Mouse (Mus musculus) brain, adult 2 months (tissue): ENCODE measurements around the gene Gm13275.
"Not testable (repeated sequence)": the region's sequence is repeated elsewhere in the genome, so short reads cannot be mapped to it uniquely, and the experiment has no call there.

Source experiments
- DNase-seq: peaks from one replicate; pipeline ENCODE4 v3.0.0; 2011; ENCODE audit warnings: low read depth, low spot score

Gene Gm13275

DNA sequence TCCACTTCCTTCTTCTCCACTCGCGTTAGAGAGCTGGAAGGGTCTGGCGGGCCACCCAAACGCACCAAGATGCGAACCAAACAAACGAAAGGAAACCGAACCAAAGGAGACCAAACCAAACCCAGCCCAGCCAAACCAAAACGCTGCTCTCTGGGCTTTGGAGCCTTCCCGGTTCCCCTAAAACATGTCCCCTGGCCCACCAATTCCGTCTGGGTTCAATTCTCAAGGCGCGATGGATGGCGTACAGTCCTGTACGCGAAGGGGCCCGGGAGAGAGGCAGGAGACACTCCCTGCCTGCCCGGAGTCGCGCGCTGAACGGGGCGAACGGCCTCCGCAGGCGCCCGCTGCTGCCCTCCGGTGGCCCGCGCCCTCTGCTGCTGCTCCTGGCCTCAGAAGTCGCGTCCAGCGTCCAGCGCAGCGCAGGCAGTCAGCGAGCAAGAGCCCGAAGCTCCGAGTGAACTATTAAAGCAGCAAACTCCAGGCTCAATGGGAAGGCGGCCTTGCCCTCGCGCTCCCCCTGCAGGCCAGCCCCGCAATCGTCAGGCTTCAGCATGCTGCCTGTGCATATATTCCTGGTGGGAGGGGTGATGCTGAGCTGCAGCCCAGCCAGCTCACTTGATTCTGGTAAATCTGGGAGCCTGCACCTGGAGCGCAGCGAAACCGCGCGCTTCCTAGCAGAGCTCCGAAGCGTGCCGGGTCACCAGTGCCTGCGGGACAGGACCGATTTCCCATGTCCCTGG is at the start of gene Gm13275:
Gene Gm13275 (plus strand): TSS at position 552 of the 740 bp plus-strand sequence.
- not testable (repeated sequence) for DNase-seq

- DNase-seq, result no peak
Observed at GRCm38 (mm10) chr4:88749926-88750325, 44.4 kb upstream of the Gm13275 start.

GRCm38 (mm10) chr4:88754818-88755340 is 39.4 kb upstream of the Gm13275 start, which contains the start of gene Gm13271:
Gene Gm13271, plus strand, starts transcription at chr4:88754868.
- not testable (repeated sequence) for DNase-seq

GRCm38 (mm10) chr4:88756581-88757513 is 37.4 kb upstream of the Gm13275 start:
- DNase-seq, result not testable (repeated sequence)

- DNase-seq, result peak; percentile 90
Observed at GRCm38 (mm10) chr4:88757628-88758031, 36.7 kb upstream of the Gm13275 start.

GRCm38 (mm10) chr4:88758751-88759150 is 35.5 kb upstream of the Gm13275 start:
- not testable (repeated sequence) for DNase-seq

DNA sequence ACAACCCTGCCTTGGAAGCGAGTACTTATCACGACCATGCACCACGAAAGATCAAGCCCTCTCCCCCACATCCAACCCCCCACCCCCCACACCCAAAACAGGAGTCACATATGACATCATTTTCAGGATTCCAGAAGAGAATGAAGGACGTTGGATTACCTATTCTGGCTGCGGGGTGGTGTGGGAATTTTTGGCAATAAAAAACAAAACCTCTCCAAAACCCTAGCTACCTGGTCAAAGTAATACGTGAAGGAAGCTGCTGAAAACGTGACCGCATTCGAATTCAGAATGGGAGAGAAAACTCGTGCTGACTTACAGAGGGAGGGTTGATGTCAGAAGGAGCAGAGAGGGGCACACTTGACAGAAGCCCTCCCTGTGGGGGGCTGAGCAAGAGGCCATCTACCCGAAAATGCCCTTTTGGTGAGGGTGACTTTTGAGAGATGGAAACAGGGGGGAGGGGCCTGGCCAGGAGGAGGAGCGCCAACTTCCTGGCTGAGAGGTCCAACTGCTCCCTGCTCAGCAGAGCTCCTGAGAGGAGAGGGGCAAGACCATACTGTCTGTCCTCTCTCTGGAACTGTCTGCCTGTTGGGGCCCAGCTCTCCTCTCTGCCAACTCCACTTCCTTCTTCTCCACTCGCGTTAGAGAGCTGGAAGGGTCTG is 34.5 kb upstream of the Gm13275 start, which contains the start of gene Gm13283:
Gene Gm13283 (plus strand): TSS at position 510 of the 659 bp plus-strand sequence.
- not testable (repeated sequence) for DNase-seq

DNA sequence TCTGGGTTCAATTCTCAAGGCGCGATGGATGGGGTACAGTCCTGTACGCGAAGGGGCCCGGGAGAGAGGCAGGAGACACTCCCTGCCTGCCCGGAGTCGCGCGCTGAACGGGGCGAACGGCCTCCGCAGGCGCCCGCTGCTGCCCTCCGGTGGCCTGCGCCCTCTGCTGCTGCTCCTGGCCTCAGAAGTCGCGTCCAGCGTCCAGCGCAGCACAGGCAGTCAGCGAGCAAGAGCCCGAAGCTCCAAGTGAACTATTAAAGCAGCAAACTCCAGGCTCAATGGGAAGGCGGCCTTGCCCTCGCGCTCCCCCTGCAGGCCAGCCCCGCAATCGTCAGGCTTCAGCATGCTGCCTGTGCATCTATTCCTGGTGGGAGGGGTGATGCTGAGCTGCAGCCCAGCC is 33.9 kb upstream of the Gm13275 start:
- peak; percentile 85 for DNase-seq

DNA sequence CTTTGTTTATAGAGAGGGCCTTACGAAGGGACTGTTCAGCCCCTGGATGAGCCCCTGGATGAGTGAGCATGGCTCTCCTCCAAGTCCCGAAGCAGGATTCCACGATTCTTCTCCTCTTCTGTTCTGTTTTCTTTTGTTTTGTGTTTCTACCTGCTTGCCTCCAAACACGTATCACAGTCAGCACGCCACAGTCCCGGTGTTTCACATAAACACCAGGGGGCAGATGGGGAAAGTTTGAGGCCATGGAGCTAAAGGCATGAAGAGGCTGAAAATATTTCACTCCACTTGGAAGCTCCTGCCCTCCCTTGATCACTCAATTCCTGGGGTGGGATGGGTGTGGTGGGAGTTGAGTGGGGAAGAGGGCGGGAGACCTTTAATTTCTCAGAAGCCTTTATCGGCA is 32.5 kb upstream of the Gm13275 start:
- DNase-seq, result not testable (repeated sequence)

DNA sequence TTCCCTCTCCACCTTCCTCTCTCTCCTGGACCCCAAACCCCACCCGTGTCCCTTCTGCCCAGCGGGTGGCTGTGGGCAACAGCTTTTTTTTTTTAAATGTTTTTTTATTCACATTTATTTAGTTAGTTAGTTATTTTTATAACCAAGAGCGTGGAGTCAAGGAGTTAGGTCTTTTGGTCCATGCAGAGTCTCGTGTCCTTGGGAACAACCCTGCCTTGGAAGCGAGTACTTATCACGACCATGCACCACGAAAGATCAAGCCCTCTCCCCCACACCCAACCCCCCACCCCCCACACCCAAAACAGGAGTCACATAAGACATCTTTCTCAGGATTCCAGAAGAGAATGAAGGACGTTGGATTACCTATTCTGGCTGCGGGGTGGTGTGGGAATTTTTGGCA is 31.9 kb upstream of the Gm13275 start:
- not testable (repeated sequence) for DNase-seq

DNA sequence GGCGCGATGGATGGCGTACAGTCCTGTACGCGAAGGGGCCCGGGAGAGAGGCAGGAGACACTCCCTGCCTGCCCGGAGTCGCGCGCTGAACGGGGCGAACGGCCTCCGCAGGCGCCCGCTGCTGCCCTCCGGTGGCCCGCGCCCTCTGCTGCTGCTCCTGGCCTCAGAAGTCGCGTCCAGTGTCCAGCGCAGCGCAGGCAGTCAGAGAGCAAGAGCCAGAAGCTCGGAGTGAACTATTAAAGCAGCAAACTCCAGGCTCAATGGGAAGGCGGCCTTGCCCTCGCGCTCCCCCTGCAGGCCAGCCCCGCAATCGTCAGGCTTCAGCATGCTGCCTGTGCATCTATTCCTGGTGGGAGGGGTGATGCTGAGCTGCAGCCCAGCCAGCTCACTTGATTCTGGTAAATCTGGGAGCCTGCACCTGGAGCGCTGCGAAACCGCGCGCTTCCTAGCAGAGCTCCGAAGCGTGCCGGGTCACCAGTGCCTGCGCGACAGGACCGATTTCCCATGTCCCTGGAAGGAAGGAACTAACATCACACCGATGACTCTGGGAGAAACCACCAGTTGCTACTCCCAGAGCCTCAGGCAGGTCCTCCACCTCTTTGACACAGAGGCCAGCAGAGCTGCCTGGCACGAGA is 30.8 kb upstream of the Gm13275 start:
- DNase-seq, result peak; percentile 84

DNA sequence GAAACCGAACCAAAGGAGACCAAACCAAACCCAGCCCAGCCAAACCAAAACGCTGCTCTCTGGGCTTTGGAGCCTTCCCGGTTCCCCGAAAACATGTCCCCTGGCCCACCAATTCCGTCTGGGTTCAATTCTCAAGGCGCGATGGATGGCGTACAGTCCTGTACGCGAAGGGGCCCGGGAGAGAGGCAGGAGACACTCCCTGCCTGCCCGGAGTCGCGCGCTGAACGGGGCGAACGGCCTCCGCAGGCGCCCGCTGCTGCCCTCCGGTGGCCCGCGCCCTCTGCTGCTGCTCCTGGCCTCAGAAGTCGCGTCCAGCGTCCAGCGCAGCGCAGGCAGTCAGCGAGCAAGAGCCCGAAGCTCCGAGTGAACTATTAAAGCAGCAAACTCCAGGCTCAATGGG is 20.8 kb upstream of the Gm13275 start, which contains the start of gene Gm13290:
Gene Gm13290 (plus strand): TSS at position 301 of the 400 bp plus-strand sequence.
- not testable (repeated sequence) for DNase-seq

- DNase-seq, result not testable (repeated sequence)
Observed at GRCm38 (mm10) chr4:88776622-88777021, 17.7 kb upstream of the Gm13275 start, which contains the start of gene Gm13289. Gene Gm13289, plus strand, starts transcription at chr4:88776922.

- not testable (repeated sequence) for DNase-seq
Observed at GRCm38 (mm10) chr4:88779550-88779949, 14.7 kb upstream of the Gm13275 start, which contains the start of gene Gm13272. Gene Gm13272, plus strand, starts transcription at chr4:88779850.

DNA sequence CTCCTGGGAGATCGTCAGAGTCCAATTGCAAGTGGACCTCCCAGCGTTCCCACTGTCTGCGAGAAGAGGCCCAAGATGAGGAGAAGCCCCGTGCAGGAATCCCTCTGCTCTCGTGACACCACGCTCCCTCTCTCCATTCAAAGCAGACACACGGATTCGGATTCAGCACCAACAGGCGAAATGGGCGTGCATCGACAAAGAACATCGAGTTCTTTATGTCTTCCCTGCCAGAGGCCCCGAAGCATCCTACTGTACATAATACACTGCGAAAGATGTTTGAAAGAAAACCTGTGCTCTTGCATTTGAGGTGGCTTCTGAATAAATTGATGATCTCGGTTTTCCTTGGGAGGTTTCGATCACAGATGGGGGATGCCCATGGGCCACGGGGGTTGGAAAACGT is 14.0 kb upstream of the Gm13275 start:
- DNase-seq, result not testable (repeated sequence)

DNA sequence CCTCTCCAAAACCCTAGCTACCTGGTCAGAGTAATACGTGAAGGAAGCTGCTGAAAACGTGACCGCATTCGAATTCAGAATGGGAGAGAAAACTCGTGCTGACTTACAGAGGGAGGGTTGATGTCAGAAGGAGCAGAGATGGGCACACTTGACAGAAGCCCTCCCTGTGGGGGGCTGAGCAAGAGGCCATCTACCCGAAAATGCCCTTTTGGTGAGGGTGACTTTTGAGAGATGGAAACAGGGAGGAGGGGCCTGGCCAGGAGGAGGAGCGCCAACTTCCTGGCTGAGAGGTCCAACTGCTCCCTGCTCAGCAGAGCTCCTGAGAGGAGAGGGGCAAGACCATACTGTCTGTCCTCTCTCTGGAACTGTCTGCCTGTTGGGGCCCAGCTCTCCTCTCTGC is 12.5 kb upstream of the Gm13275 start, which contains the start of gene Ifnz:
Gene Ifnz (plus strand): TSS at position 301 of the 400 bp plus-strand sequence.
- DNase-seq, result not testable (repeated sequence)

DNA sequence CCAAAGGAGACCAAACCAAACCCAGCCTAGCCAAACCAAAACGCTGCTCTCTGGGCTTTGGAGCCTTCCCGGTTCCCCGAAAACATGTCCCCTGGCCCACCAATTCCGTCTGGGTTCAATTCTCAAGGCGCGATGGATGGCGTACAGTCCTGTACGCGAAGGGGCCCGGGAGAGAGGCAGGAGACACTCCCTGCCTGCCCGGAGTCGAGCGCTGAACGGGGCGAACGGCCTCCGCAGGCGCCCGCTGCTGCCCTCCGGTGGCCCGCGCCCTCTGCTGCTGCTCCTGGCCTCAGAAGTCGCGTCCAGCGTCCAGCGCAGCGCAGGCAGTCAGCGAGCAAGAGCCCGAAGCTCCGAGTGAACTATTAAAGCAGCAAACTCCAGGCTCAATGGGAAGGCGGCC is 12.0 kb upstream of the Gm13275 start:
- DNase-seq, result not testable (repeated sequence)

GRCm38 (mm10) chr4:88785409-88785808 is 8.9 kb upstream of the Gm13275 start, which contains the start of gene Gm13276:
Gene Gm13276, plus strand, starts transcription at chr4:88785709.
- DNase-seq, result not testable (repeated sequence)

DNA sequence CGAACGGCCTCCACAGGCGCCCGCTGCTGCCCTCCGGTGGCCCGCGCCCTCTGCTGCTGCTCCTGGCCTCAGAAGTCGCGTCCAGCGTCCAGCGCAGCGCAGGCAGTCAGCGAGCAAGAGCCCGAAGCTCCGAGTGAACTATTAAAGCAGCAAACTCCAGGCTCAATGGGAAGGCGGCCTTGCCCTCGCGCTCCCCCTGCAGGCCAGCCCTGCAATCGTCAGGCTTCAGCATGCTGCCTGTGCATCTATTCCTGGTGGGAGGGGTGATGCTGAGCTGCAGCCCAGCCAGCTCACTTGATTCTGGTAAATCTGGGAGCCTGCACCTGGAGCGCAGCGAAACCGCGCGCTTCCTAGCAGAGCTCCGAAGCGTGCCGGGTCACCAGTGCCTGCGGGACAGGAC is 5.9 kb upstream of the Gm13275 start, which contains the start of gene Gm13277:
Gene Gm13277 (plus strand): TSS at position 231 of the 400 bp plus-strand sequence.
- DNase-seq, result not testable (repeated sequence)

GRCm38 (mm10) chr4:88791250-88791649 is 3.0 kb upstream of the Gm13275 start, which contains the start of gene Gm13278:
Gene Gm13278, plus strand, starts transcription at chr4:88791550.
- not testable (repeated sequence) for DNase-seq
